Mouse (Mus musculus) cerebellum, adult 2 months (tissue): Measurements from ENCODE around the gene Atp10b.
A peak's percentile ranks its signal among the peaks of the same experiment; 100 is the strongest.

Experiments
- CTCF ChIP-seq: fragments of 200-500 bp; IDR thresholded peaks from 2 replicates; pipeline ENCODE4 v1.5.1; 2011; ENCODE audit warnings: low read depth, mild to moderate bottlenecking, control low read depth, low read length, moderate library complexity, borderline replicate concordance; ENCODE audit not compliant: insufficient read depth
- POLR2A ChIP-seq: fragments of 200-500 bp; IDR thresholded peaks from 2 replicates; pipeline ENCODE4 v1.6.1; 2011; ENCODE audit warnings: low read length, control low read depth, borderline replicate concordance; ENCODE audit not compliant: insufficient read depth

DNA sequence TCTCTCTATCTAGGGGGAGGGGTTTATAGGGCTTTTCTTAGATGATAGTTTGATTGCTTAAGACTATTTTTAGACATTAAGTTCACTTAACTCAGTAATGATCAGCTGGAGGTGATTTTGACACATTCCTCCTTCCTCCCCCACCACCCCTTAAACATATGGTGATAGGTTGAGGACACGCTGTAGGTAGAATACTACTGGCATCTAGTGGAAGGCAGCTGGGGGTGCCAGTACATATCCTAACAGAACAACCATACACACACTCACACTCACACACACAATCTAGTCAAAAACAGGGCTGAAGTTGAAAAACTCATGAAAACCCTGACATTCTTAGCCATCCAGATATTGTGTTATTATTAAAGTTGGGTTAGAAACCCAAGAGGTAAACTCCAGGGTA lies 5.3 kb downstream of the Atp10b start:
- TF ChIP-seq POLR2A (no peak), CTCF (peak; percentile 39; the same call in 1 of the 2 replicates)
